Mouse (Mus musculus) kidney, adult 2 months (tissue): ENCODE measurements around the gene Fut2.

Experiments used
- CTCF ChIP-seq: fragments of 200-500 bp; conservative IDR thresholded peaks from 2 replicates; pipeline ENCODE4 v1.5.1; 2011; ENCODE audit warnings: low read depth, mild to moderate bottlenecking, control low read depth, low read length, moderate library complexity, mixed read lengths; ENCODE audit not compliant: insufficient read depth, insufficient read length
- POLR2A ChIP-seq: fragments of 200-500 bp; IDR thresholded peaks from one replicate; pipeline ENCODE4 v1.6.1; 2011; ENCODE audit warnings: low read depth, low read length, control low read depth

DNA sequence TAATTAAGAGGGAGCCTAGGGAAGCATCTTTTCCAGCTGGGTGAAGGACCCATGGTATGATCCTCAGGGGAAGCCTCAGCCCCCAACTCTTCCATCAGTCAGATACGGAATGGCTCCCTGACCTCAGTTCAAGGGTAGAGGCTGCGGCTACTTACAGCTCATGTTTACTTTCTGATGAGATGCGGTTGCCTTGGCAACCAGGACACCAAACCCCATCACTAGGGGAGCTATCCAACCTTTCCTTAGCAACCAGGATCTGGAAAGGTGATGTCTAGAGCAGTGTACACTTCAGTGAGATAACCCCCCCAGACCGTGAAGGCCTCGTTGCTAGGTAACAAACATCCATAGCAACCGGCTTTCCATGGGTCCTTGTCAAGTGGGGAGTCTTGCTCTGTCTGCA lies 42.8 kb upstream of the Fut2 start:
- TF ChIP-seq CTCF (no peak), POLR2A (no peak)
